Mouse (Mus musculus) stomach, postnatal 0 days (tissue): ENCODE results near the gene Fignl1. TPM values are rescaled to one million over a fixed set of nuclear protein-coding genes. Genes with fewer than 3 reads are reported as not detected.

Source experiments
- ATAC-seq: fragments of 200-750 bp; cut with Nextera tagmentation; 2 replicates; pipeline ENCODE4 v1.8.0; 2017; ENCODE audit not compliant: low FRiP score, low TSS enrichment
- DNase-seq: peaks from one replicate; pipeline ENCODE4 v3.0.0-alpha.2; 2016; ENCODE audit warnings: low spot score
- H3K27ac ChIP-seq: fragments of 300-500 bp; sonication (generic); replicated peaks from 2 replicates; pipeline ENCODE4 v1.5.1; 2014; ENCODE audit warnings: mild to moderate bottlenecking, control low read depth
- H3K27me3 ChIP-seq: fragments of 300-500 bp; sonication (generic); 2 replicates; pipeline ENCODE4 v1.6.1; 2014; ENCODE audit warnings: low read length; ENCODE audit not compliant: control insufficient read depth, insufficient read depth
- H3K36me3 ChIP-seq: fragments of 300-500 bp; sonication (generic); 2 replicates; pipeline ENCODE4 v1.6.1; 2014; ENCODE audit warnings: low read length, mixed read lengths; ENCODE audit not compliant: control insufficient read depth, insufficient read depth
- H3K4me1 ChIP-seq: fragments of 300-500 bp; sonication (generic); replicated peaks from 2 replicates; pipeline ENCODE4 v1.6.1; 2014; ENCODE audit warnings: antibody characterized with exemption; ENCODE audit not compliant: control insufficient read depth, insufficient read depth
- H3K4me2 ChIP-seq: fragments of 300-500 bp; sonication (generic); replicated peaks from 2 replicates; pipeline ENCODE4 v1.6.1; 2014; ENCODE audit warnings: low read depth, mild to moderate bottlenecking, control low read depth, moderate library complexity
- H3K4me3 ChIP-seq: fragments of 300-500 bp; sonication (generic); 2 replicates; pipeline ENCODE4 v1.5.1; 2014; ENCODE audit warnings: low read depth, low read length, control low read depth
- H3K9ac ChIP-seq: fragments of 300-500 bp; sonication (generic); 2 replicates; pipeline ENCODE4 v1.6.1; 2014; ENCODE audit warnings: mild to moderate bottlenecking, low read length, control low read depth, mixed read lengths
- H3K9me3 ChIP-seq: fragments of 300-500 bp; sonication (generic); 2 replicates; pipeline ENCODE4 v1.6.1; 2016; ENCODE audit warnings: low read length; ENCODE audit not compliant: control insufficient read depth
- CTCF ChIP-seq: IDR thresholded peaks from 2 replicates; pipeline ENCODE4 v1.5.1; 2016; ENCODE audit warnings: antibody characterized with exemption, low read depth, mild to moderate bottlenecking, moderate library complexity
- EP300 ChIP-seq: optimal IDR thresholded peaks from 2 replicates; pipeline ENCODE3; 2016; ENCODE audit warnings: antibody characterized with exemption
- WGBS: fragments of 180-500 bp; shearing (Covaris S2); extraction: QIAGEN DNeasy Blood & Tissue Kit; methylation state at CpG from one replicate; pipeline ENCODE4 v1.1.7; 2014; 5-methylcytosine and 5-hydroxymethylcytosine counted together
- polyA plus RNA-seq: library from polyadenylated mRNA; unstranded; fragments of >200 nt; fragmentation: Nextera tagmentation; extraction: Ambion mirVana; gene quantifications from 2 replicates; pipeline ENCODE4 v1.2.1, GENCODE M21; 2015

Gene Fignl1
- polyA plus RNA-seq, 1 experiment from 2014 or later = 10.5 TPM

DNA sequence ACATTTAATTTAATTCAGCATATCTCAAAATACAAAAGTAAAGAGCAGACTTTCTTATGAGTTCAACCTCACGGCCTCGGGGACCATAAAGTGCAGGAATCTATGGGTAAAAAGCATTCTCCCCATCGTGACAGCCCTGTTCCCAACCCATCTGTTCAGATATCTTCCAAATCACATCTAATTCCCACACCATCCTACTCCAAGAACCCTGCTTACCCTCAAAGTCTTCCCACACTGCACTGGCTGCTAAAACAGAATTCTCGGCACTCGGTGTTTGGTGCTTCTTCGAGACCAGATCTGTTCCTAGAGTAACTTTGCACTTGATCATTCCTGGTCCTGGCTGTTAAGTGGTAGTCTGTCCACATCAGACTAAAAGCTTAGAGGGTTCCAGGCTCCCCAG is 30.4 kb downstream of the Fignl1 start:
- TF ChIP-seq CTCF (no peak), EP300 (no peak)
- 90% methylated on average over 6 of the region's 6 CpGs for WGBS
- DNase-seq (no peak), ATAC-seq (no peak)
- Histone ChIP-seq H3K4me3 (no peak overlapping the region), H3K36me3 (no peaks in the 10 kb centered on the region), H3K9me3 (no peaks in the 10 kb centered on the region), H3K4me1 (no peaks in the 10 kb centered on the region), H3K4me2 (no peak overlapping the region), H3K27ac (no peak overlapping the region), H3K27me3 (no peaks in the 10 kb centered on the region), H3K9ac (no peak overlapping the region)

- ATAC-seq (no peak), DNase-seq (no peak)
- Histone ChIP-seq H3K27me3 (no peaks in the 10 kb centered on the region), H3K36me3 (no peaks in the 10 kb centered on the region), H3K9ac (no peak overlapping the region), H3K9me3 (no peaks in the 10 kb centered on the region), H3K4me3 (no peak overlapping the region), H3K4me1 (no peaks in the 10 kb centered on the region), H3K27ac (no peak overlapping the region), H3K4me2 (no peak overlapping the region)
- WGBS = 78% methylated on average over 2 of the region's 2 CpGs
- TF ChIP-seq CTCF (no peak), EP300 (no peak)
Measured at GRCm38 (mm10) chr11:11777796-11778195, 31.0 kb downstream of the Fignl1 start.

DNA sequence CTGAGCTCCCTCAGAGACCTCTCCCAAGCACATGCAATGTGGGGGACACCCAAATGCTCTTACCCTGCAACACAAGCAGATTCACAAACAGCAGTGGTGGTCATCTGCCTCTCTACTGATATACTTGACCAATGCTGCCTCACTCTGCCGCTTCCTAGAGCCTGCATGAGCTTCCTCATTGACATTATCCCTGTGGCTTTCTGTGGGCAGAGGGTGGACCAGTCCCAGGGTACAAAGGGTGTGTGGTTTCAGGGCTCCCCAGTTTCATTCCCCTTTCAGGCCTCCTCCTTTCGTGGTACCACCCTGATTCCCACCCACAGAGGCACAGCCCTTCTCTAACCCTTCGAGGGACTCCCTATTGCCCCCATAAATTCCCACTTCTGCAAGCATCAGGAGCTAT is 31.5 kb downstream of the Fignl1 start:
- TF ChIP-seq EP300 (no peak), CTCF (no peak)
- Histone ChIP-seq H3K27me3 (no peaks in the 10 kb centered on the region), H3K4me3 (no peak overlapping the region), H3K27ac (no peak overlapping the region), H3K36me3 (no peaks in the 10 kb centered on the region), H3K4me2 (no peak overlapping the region), H3K4me1 (no peaks in the 10 kb centered on the region), H3K9me3 (no peaks in the 10 kb centered on the region), H3K9ac (no peak overlapping the region)
- DNase-seq = no peak
- no peak for ATAC-seq
- 65% methylated on average over 3 of the region's 3 CpGs for WGBS

GRCm38 (mm10) chr11:11776822-11777174 is 32.0 kb downstream of the Fignl1 start:
- Histone ChIP-seq H3K4me2 (no peak overlapping the region), H3K9me3 (no peaks in the 10 kb centered on the region)

GRCm38 (mm10) chr11:11776071-11776821 is 32.5 kb downstream of the Fignl1 start:
- Histone ChIP-seq H3K9ac (no peak overlapping the region), H3K4me1 (no peaks in the 10 kb centered on the region), H3K36me3 (no peaks in the 10 kb centered on the region), H3K27me3 (no peaks in the 10 kb centered on the region), H3K4me3 (no peak overlapping the region), H3K27ac (no peak overlapping the region), H3K4me2 (no peak overlapping the region), H3K9me3 (no peaks in the 10 kb centered on the region)
- 74% methylated on average over 4 of the region's 4 CpGs for WGBS
- TF ChIP-seq CTCF = no peak
- ATAC-seq = no peak
- no peak for DNase-seq

More at GRCm38 (mm10) chr11:11776822-11777174, 32.0 kb downstream of the Fignl1 start:
- Histone ChIP-seq H3K9ac (no peak overlapping the region), H3K4me1 (no peaks in the 10 kb centered on the region), H3K27me3 (no peaks in the 10 kb centered on the region), H3K36me3 (no peaks in the 10 kb centered on the region), H3K4me3 (no peak overlapping the region), H3K27ac (no peak overlapping the region)
- DNase-seq (no peak), ATAC-seq (no peak)
- TF ChIP-seq CTCF = no peak
- TF ChIP-seq EP300 = no peak
- 80% methylated on average over 7 of the region's 7 CpGs for WGBS

GRCm38 (mm10) chr11:11774893-11775292 is 33.9 kb downstream of the Fignl1 start:
- H3K27ac ChIP-seq = no peak overlapping the region
- H3K4me2 ChIP-seq = no peak overlapping the region
- TF ChIP-seq CTCF (no peak), EP300 (no peak)
- H3K9ac ChIP-seq = no peak overlapping the region
- no peak for ATAC-seq
- H3K27me3 ChIP-seq = no peaks in the 10 kb centered on the region
- H3K36me3 ChIP-seq = no peaks in the 10 kb centered on the region
- no peak for DNase-seq
- H3K4me1 ChIP-seq = no peaks in the 10 kb centered on the region
- 86% methylated on average over 5 of the region's 5 CpGs for WGBS
- no peaks in the 10 kb centered on the region for H3K9me3 ChIP-seq
- H3K4me3 ChIP-seq = no peak overlapping the region
